Mouse (Mus musculus): ENCODE measurements around the gene Creb3l4.

GRCm38 (mm10) chr3:90253653-90254418 is 10.5 kb upstream of the Creb3l4 start, which contains the start of gene Crtc2:
- no peak for TF ChIP-seq POLR2A (IDR thresholded peaks at IDR 0.05; ENCODE audit: insufficient read depth, low read length)
- no peak for TF ChIP-seq CTCF (IDR thresholded peaks at IDR 0.05; ENCODE audit: low read depth, low read length)
- TF ChIP-seq EP300 (IDR thresholded peaks at IDR 0.05; ENCODE audit: insufficient read depth, low read depth, low read length): no peak
